Mouse (Mus musculus) spleen, postnatal 14 days (tissue): Measurements from ENCODE around the gene Col25a1.

Experiments
- DNase-seq, 2 experiments: peaks; one replicate each; pipeline ENCODE4 v3.0.0; 2021 to 2022; ENCODE audit warnings: low spot score in 2 of 2

Col25a1 gene

DNA sequence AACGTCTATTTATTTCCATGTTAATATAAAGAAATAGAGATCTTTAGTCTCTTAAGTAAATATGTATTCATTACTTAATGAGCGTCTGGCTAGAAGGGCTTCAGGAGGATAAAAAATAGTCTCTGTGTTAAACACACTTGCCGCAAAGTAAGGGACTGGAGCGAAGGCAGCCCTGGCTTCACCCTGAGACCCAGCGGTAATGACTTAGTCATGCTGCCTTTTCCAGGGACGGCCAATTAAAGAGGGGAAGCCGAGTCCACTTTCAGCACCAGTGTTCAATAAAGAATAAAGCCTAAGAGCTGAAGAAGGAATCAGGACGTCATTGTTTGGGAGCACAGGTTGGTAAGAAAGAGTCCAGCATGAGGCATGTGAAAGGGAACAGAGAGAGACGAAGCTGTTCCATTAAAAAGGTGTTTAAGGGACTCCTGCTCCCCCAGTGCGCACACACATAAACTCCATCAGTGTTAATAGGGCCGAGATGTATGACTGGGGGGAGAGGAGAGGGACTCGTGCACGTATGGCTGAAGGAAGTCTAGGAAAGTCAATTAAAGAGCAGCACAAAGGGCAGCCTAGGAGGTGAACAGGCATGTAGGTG lies 30.1 kb downstream of the Col25a1 start:
- DNase-seq: no peak

DNA sequence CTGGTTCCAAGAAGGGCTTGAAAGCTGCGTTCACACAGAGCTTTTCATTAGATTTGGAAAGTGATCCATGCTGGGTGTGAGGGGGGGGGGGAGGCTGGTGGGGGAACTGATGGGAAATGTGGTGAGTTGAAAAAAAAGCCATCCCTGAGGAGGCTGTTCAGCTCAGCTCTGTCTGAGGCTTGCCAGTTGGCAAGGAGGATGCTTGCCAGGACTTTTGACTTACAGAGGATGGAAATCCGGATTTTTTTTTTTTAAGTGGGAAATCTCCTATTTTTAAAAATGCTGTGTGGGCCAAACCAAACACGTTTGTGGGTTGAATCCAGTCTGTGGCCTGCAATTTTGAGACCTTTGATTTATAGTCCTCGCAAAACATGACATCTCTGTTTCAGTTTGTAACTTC lies 35.6 kb downstream of the Col25a1 start:
- no peak for DNase-seq

DNA sequence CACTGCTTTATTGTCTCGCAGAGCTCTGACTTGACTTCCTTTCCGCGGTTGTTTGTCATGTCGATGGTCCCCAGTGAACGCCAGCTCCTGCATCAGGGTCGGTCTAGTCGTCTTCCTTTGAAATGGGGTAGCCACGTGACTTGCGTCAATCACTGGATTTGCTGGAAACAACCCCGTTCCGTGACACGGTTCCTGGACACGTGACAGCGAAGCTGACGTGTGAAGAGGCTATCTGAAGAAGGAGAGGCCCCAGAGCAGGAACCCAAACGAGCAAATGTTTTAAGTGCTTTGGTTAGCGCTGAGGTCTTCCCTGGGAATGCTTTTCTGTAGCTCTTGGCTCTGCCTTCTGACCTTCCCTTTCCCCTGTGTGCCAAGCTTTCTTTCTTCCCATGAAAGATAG lies 41.5 kb downstream of the Col25a1 start:
- no peak for DNase-seq

DNA sequence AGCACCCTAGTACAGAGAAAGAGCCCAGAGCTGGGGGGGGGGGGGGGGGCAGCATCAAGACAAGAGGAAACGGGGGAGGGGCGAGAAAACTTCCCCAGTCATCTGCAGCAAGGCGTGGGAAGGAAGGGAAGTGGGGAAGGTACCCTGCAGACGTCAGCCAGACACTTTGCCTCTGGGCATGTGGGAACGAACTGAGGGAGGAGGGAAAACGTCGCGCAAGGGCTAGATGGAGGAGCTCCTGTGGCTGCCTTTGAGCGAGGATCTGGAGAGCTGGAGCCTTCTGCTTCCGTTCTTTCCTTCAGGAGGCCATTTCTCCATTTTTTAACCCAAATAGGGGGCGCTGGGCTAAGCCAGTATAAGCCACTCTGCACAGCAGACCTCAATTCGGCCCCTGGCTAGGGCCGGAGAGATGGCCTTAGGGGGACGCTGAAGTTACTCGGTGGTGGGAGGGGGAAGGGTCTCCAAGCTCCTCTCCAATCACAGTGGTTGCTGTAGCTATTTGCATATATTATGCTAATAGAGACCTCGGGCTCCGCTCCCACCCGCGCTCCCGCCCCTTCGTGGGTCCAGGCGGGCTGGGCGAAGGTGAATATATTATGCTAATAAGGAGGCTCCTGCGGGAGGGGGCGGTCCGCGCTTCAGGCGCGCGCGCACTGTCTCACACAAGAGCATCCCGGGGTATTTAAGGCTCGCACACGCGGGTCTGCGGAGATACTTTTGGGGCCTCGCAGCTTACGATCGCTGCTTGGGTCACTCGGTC lies 49.1 kb downstream of the Col25a1 start:
- DNase-seq: peak; percentile 12 to 18

DNA sequence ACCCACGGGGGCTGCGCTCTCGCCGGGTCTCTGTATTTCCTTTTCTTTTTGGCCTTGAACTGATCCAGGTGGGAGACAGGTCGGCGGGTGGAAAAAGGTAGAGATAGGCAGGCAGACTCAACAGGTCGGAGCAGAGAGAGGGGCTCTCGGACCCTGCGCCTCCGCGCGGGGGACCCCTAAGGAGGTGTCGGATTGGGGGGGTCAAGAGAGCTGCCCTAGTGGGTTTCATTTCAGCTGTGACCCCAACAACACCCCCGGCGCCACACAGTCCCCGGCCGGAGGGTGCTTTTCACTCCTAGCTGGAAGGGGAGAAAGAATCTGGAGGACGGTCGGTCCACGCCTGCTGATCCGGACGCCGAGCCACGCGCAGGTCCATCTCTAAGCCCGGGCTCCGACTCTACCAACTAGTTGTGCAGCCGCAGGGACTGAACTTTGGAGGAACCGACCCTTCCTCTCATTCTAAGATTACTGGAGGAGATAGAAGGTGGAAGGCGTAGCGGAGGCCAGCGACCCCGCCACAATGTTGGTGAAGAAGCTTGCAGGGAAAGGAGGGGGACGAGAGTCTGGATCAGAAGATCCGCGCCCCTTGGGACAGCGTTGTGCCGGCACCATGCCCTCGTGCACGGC lies 49.8 kb downstream of the Col25a1 start:
- no peak for DNase-seq

DNA sequence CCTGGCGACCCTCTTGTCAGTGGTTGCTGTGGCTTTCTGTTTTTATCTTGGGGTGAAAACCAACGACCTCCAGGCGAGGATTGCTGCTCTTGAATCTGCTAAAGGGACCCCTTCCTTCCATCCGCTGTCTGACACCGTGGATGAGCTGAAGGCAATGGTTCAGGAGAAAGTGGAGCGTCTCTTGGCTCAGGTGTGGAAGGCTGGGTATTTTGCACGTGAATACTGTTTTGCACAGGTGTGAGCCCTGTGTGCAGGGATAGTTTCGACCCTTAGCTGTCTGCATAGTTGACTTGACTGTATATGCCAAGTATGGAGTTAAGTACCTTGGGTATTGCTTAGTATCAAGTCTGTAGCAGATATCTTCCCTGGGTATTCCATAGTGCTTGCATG lies 50.3 kb downstream of the Col25a1 start:
- DNase-seq: no peak

DNA sequence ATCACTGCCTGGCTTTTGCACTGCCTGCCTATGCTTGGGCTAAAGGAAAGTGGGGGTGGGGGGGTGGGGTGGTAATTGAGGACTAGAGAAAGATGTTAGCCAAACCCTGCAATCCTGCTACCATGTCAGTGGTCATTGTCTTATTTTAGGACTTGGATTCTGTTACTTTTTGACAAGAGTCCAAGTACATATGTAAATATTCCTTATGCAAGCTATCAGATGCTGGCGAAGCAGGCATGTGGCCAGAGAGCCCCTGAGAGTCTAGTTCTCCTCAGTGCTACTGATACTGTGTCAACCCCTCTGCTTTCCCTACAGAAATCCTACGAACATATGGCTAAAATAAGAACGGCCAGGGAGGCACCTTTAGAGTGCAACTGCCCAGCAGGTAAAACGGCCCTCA lies 51.1 kb downstream of the Col25a1 start:
- no peak for DNase-seq

DNA sequence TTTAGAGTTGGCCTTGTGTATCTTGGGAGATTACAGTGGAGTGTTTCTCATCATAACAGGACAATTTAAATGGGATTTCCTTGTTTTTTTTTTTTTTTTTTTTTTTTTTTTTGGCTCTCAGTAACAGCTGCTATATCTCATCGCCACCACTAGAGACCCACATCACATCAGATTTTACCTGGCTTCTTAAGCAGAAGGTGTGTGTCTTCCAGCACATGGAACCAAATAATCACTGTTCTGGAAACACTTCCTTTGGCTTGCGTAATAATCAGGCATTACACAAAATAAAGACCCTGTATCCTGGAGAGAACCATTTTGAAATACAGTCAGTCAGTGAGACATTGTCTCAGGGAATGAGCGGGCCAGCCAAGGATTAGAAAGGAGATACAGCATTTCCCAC lies 53.8 kb downstream of the Col25a1 start:
- DNase-seq: no peak

DNA sequence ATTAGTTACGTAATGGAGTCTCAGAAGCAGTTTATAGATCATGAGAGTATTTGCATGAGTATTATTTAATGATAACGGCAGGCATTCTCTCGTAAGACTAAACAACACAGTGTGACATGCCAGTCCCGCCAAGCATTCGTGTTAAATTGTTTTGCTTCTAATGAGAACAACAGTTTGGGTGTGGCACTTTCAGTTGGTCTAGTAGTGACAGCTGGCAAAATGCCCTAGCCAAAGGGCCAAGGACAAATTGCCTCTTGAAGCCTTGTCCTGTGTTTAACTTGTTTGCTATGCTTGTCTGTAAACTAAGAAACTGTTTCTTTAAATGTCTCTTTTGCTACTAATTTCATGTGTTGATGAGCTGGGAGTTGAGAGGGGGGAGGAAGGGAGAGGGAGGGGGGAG lies 56.3 kb downstream of the Col25a1 start:
- no peak for DNase-seq

DNA sequence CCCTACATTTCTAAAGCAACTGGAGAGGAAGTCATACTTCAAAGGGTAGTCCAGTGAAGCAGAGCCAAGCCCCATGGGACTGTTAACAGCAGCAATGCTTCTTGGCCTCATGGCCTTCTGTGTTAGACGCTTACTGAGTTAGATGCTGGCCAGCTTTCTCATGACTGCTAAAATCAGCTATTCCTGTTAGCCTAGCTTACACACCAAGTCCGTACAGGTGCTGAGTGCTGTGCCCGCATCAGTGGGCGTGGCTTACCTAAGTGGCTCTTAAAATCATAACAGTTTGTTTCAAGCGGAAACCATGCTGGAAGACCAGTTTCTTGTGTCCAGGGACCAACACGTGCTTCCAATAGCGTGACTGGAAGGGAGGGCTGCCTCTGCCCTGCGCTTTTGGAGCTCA lies 62.1 kb downstream of the Col25a1 start:
- DNase-seq: no peak

DNA sequence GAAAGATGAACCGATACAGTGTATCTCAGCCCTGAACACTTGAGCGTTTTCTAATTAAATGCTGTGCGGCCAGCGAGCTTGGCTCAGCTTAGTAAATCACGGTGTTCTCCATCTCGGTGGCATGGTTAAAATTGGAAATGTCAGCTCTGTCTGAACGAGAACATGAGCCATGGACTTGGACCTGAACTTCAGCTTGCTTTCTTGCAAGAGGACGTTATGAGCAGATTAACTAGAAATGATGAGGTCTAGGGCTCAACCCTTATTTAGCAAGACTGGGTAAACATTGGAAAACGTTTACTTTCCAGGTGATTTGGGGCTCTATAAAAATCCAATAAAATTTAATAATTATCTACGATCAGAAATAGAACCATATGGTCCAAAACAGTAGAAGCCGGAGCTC lies 83.3 kb downstream of the Col25a1 start:
- DNase-seq: no peak

DNA sequence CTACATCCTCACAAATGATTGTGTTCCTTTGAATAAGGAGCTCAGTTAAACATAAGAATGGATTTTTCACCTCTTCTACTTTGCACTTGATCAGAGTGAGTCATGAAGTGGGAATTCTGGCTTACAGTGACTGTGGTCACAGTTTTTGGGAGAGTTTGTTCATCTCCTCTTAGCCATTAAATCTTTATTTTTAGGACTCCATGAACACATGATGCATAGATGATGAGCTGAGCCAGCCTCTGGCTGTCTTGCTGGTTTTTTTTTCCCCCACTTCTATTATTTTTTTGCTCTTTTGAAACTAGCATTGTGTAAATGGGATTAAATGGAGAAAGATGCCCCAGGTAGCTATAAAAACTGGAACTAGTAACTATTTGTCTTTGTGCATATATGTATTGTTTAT lies 84.8 kb downstream of the Col25a1 start:
- DNase-seq: no peak

DNA sequence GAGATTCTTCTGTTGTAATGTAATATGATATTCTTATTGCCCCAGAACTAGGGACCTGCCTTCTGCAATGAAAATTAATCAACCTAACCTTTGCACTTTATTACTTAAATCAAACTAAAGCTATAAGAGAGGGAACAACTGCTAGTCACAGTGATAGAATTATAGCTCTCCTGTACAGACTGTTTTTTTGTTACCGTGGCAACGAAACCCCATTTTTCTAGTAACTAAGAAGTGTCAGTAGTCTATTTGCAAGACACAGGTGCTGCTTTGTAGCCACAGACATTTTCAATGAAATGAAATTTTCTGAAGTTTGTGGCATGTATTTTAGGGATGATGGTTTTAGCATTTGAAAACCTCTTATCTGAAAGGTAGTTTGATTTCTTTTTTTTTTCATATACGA lies 85.3 kb downstream of the Col25a1 start:
- DNase-seq: no peak

DNA sequence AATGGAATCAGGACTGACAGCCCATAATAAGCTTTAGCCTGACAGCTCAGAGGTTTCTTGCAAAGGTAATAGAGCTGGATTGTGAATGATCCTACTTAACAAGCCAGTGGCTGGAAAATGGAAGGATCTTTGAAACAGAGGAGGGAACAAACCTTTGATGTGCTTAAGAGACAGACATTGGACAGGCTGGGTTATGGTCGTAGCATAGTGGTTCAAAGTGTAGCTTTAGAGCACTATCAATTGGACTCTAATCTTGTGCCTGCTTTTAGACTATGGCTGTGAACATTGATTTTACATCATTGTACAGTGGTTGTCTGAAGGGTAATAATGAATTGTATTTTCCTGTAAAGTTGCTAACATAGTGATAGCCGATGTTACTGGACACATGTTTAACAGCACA lies 86.4 kb downstream of the Col25a1 start:
- DNase-seq: no peak

DNA sequence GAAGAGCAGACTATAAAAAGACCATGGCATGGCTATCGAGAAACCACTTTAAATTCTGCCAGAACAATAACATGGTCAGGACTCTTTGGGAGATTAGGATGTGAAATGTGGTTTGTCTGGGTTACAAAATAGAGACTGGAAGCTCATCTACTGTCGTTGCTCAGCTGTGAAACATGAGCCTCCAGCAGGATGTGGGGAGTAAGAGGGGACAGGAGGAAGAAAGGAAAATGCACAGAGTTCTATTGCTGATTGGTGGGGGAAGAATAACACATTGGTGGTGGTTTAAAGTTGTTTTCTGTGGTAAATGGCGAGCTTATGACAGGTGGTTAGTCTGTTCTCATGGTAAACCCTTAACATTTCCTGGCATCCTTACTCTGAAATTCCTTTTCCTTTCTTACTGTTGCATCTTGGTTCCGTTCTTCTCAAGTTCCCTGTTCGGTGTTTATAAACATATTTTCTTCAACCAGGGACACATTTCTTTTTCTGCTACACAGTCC lies 87.0 kb downstream of the Col25a1 start:
- DNase-seq: no peak

DNA sequence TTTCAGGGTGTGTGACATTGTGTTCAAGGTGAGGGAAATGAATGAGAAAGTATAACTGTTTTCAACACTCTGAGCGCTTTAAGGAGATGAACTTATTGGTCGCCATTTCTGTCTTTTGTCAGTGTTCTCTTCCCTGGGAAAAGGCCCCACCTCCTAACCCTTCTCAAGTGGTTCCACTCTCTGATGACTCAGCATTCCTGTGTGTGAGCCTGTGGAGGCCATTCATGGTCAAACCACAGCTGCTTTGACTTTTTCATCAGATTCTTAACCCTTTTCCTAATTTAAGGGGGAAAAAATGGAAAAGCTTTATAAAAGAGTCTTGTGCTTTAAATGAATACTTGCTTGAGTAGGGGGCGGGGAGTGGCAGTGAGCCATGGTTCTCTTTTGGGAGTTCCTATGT lies 89.5 kb downstream of the Col25a1 start:
- DNase-seq: no peak

DNA sequence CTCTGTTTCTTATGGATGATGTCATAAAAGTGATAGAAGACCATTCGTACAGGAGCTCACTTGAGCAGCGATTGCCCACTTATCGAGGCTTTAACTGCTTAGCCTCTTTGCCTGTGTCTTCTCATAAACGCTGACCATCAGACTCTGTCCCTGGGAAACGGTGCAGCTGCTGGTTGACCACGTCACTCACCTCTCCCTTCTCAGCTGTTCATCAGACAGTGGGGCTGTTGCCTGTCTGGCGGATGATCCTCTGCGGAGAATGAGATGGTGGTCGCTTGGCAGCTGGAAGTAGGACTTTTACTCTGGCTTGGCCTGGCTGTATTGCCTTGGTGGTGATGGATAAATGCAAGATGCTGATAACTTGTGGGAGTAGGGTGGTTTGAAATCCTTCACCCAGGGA lies 96.9 kb downstream of the Col25a1 start:
- DNase-seq: no peak

DNA sequence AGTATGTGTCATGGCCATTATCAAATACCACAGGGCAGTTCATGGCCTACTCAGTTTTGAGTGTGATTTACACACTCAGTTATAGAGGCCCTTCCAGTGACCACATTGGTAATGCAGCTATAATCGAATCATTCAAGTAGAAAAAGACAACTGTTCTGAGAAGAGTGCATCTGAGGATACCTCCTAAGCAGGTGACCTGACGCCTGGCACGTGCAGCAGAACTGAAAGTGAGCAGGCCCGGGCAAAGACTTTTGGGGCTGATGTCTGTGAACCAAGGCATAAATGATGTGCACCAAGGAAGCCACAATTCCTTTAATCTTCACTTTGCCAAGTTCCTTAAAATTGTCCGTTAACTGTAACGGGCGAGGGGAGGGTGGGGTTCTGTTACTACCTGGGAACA lies 101.6 kb downstream of the Col25a1 start:
- no peak for DNase-seq

DNA sequence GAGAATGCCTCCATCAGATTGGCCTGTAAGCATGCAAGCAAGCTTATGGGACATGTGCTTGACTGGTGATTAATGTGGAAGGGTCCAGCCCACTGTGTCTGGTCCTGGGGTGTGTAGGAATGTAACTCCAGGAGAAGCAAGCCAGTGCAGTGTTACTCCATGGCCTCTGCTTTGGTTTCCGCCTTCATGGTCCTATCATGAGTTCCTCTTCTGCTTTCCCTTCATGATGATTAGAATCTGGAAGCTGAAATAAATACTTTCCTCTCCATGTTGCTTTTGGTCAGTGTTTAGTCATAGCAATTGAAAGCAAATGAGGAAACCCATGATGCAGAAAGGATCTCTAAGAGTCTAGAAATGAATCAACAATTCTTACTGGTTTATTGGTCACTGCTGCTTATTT lies 103.9 kb downstream of the Col25a1 start:
- DNase-seq: no peak

DNA sequence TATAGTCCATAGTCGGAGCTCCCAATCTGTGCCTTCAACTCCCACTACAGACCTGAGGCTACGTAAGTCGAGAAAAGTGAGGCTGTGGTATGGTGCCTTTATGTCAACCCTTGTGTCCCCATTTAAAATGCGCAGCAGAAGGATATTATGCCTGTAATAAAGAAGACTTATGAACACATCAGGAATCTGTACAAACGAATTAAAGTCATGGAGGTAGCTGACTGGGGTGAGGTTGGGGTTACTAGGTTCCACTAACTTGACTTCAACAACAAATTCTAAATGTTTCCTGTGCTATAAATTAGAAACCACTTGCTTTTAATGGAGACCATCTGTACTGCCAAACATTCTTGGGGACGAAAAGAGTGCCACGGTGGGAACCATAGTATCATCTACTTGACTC lies 104.8 kb downstream of the Col25a1 start:
- no peak for DNase-seq

DNA sequence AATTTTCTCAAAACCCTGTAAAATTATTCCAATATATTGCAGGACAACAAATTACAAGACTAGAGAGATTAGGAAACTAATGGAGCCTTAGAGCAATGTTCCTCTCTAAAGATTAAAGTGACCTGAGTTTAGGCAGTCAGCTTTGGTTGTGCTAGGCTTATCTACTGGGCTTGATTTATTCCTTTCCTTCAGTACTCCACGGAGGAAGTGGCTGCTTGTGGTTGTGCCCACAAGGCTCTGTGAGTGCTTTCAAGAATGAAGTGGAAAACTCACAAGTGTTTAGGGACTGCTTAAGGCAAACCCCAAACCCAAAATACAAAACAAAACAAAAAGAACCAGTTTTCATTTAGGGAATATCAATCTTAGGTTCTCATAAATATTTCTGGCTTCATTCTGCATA lies 106.6 kb downstream of the Col25a1 start:
- no peak for DNase-seq

DNA sequence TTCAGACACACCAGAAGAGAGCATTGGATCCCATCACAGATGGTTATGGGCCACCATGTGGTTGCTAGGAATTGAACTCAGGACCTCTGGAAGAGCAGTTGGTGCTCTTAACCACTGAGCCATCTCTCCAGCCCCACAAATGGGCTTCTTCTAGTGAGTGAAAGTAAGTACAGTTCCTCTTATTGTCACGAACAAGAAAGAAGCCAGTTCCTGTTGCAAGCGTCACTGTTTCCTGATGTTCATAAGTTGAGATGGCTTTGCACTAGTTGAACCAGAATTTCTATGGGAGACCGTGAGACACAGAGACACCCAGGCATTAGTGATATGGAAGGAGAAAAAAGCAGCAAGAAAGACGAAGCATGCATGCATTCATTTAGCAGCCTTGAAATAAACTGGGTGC lies 110.6 kb downstream of the Col25a1 start:
- no peak for DNase-seq

DNA sequence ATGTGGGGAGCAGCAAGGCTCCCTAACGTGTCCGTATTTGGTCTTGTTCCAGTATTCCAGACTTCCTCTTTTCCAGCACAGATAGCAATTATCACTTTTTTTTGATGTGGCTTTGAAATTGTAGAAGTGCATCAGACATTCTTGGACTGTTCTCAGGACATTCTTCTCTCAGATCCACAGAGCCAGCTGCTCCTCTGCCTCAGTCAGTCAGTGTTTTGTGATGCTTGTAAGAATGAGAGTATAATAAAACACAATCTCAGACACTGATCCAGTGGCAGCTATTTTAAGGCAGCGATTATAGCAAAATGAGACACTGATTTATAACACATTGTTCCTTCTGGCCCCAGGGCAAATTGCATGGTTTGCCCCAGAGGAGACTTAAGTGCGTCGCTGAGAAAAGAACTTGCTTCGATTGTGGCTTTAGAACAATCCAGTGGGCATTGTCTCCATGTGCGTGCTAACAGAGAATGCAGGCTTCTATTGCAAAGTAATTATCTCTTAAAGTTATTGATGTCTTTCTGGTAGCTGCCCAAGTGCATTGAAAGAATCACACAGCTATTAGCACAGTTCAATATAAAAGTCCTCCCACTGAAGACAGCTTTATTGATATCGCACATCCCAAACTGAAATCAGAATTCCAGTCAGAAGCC lies 111.5 kb downstream of the Col25a1 start:
- no peak for DNase-seq
